Mouse (Mus musculus): ENCODE results near the gene Olfr1353.
"Not testable (repeated sequence)": the region's sequence is repeated elsewhere in the genome, so short reads cannot be mapped to it uniquely, and the experiment has no call there.

The Olfr1353 gene

DNA sequence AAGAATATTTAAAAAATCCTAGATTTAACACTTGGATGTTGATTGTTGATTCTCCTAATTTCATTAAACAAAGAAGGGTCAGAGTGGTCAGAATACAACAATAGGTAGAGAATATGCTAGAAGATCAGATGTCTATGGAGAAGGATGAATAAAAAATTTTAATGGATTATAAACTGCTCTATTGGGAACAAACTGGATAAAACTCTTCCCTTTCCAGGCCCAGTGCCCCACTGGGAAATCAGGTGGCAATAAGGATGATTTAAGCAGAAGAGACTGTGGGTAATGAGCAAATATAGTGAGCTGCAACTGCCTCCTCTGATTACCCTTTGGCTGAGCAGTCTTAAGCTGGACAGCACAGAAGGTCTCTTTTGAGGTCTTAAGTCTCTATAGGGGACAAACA, at the start of gene Olfr1353:
Gene Olfr1353, plus strand, starts transcription at position 301 of the 400 bp plus-strand sequence.
- not testable (repeated sequence) for DNase-seq (ENCODE audit: low read depth, low spot score)

- not testable (repeated sequence) for DNase-seq (ENCODE audit: low read depth, low spot score)
These were observed 12.8 kb upstream of the Olfr1353 start, which contains the start of gene Olfr8 for GRCm38 (mm10) chr10:78950336-78950735. Olfr8 (plus strand) TSS chr10:78950636.

- DNase-seq (ENCODE audit: low read depth, low spot score), result no peak
These were observed 17.6 kb downstream of the Olfr1353 start, which contains the start of gene Olfr1352 for GRCm38 (mm10) chr10:78980750-78981149. Olfr1352 (plus strand) TSS chr10:78981050.

DNA sequence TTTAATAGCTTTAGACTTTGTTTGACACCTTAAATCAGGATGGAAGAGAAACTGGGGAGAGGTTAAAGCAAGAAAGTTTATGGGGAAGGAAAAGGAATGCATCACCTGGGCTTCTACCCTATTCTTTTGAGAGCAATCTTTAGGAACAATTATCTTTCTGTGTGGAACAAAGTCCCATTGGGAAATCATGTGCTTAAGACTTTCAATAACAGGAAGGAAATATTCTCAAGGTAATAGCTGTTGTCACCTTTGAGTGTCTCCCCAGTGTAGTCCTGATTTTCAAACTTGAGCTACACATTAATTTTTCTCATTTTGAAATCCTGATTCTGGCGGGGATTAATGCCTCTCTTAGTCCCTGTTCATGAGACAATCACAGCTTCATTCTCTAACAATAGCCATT, 49.1 kb downstream of the Olfr1353 start, which contains the start of gene Olfr1351:
Gene Olfr1351, plus strand, starts transcription at position 301 of the 400 bp plus-strand sequence.
- no peak for DNase-seq (ENCODE audit: low read depth, low spot score)

Measured in embryo, embryonic 11.5 days (tissue).